Mouse (Mus musculus): ENCODE measurements around the gene Nln.

- TF ChIP-seq CTCF (IDR thresholded peaks at IDR 0.05; ENCODE audit: borderline replicate concordance, control insufficient read depth, extremely low read depth, insufficient read depth, low read length, poor library complexity) (no peak), POLR2A (IDR thresholded peaks at IDR 0.05; ENCODE audit: control insufficient read depth, extremely low read depth, insufficient read depth, low read length, poor library complexity) (no peak)
These were observed 555 bp upstream of the Nln start for GRCm38 (mm10) chr13:104109816-104110521.

Measured in thymus, adult 2 months (tissue).